Mouse (Mus musculus) E14TG2a.4 (cell line): ENCODE data around the gene Stambp.
A peak's percentile ranks its signal among the peaks of the same experiment; 100 is the strongest.

Experiments used
- H3K27me3 ChIP-seq: 2 replicates; pipeline ENCODE4 v1.6.1; 2014; ENCODE audit warnings: low read length, control low read depth; ENCODE audit not compliant: insufficient read depth
- H3K36me3 ChIP-seq: 2 replicates; pipeline ENCODE4 v1.6.1; 2014; ENCODE audit warnings: low read length, control low read depth; ENCODE audit not compliant: insufficient read depth
- H3K4me1 ChIP-seq: replicated peaks from 2 replicates; pipeline ENCODE4 v1.6.1; 2014; ENCODE audit warnings: low read depth, low read length, control low read depth
- H3K4me3 ChIP-seq: replicated peaks from 2 replicates; pipeline ENCODE4 v1.5.1; 2014; ENCODE audit warnings: mild to moderate bottlenecking, low read length
- H3K9me3 ChIP-seq: 2 replicates; pipeline ENCODE4 v1.6.1; 2014; ENCODE audit warnings: low read length, control low read depth
- CTCF ChIP-seq: conservative IDR thresholded peaks from 2 replicates; pipeline ENCODE4 v1.5.1; 2014; ENCODE audit warnings: low read length
- NANOG ChIP-seq: IDR thresholded peaks from 2 replicates; pipeline ENCODE4 v1.6.1; 2014; ENCODE audit warnings: borderline replicate concordance, low read length, mixed read lengths
- POU5F1 ChIP-seq: IDR thresholded peaks from 2 replicates; pipeline ENCODE4 v1.6.1; 2014; ENCODE audit warnings: low read length, borderline replicate concordance

Gene Stambp

GRCm38 (mm10) chr6:83515172-83515571, 57.4 kb downstream of the Stambp start:
- no peaks in the 10 kb centered on the region for H3K36me3 ChIP-seq
- no peaks in the 10 kb centered on the region for H3K9me3 ChIP-seq
- TF ChIP-seq POU5F1 (no peak), CTCF (no peak), NANOG (no peak)
- H3K27me3 ChIP-seq: no peaks in the 10 kb centered on the region
- no peaks in the 10 kb centered on the region for H3K4me1 ChIP-seq
- H3K4me3 ChIP-seq: no peak overlapping the region

- H3K27me3 ChIP-seq: no peaks in the 10 kb centered on the region
- no peak overlapping the region for H3K4me3 ChIP-seq
- no peaks in the 10 kb centered on the region for H3K9me3 ChIP-seq
- no peak for TF ChIP-seq CTCF
- TF ChIP-seq POU5F1: no peak
- no peak for TF ChIP-seq NANOG
- no peaks in the 10 kb centered on the region for H3K36me3 ChIP-seq
- peaks cover under 1% of the 10 kb centered on the region; the same call in 1 of the 2 replicates for H3K4me1 ChIP-seq
These were observed 60.0 kb downstream of the Stambp start for GRCm38 (mm10) chr6:83512495-83512894.

GRCm38 (mm10) chr6:83510210-83510609, 62.3 kb downstream of the Stambp start:
- no peaks in the 10 kb centered on the region for H3K9me3 ChIP-seq
- peaks cover 14% of the 10 kb centered on the region for H3K4me1 ChIP-seq
- H3K4me3 ChIP-seq: no peak overlapping the region
- no peaks in the 10 kb centered on the region for H3K36me3 ChIP-seq
- TF ChIP-seq CTCF (no peak), POU5F1 (no peak), NANOG (no peak)
- H3K27me3 ChIP-seq: no peaks in the 10 kb centered on the region

- Histone ChIP-seq H3K9me3 (no peaks in the 10 kb centered on the region), H3K4me3 (no peak overlapping the region), H3K27me3 (no peaks in the 10 kb centered on the region), H3K4me1 (peaks cover 15% of the 10 kb centered on the region), H3K36me3 (0 out of 2 replicates have a peak, but pooled peaks cover under 1% of the 10 kb centered on the region)
- TF ChIP-seq NANOG (no peak), POU5F1 (no peak), CTCF (no peak)
These were observed 63.1 kb downstream of the Stambp start for GRCm38 (mm10) chr6:83509442-83509841.

DNA sequence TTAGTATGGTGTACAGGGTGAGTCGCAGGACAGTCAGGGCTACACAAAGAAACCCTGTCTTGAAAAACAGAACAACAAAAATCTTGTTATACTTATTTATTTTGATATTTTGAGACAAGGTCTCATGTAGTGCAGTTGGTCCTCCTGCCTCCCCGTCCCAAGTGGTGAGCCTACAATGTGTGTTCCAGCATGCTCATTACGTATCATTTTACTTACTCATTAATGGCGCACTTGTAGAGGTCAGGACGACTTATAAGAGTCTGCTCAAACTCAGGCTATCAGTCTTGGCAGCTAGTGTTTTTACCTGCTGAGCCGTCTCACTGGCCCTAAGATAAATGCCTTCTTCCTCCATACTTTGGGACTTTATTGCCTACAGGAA, 65.4 kb downstream of the Stambp start:
- no peak for TF ChIP-seq POU5F1
- no peak for TF ChIP-seq NANOG
- TF ChIP-seq CTCF: no peak

GRCm38 (mm10) chr6:83506258-83507167, 66.0 kb downstream of the Stambp start, which contains the start of gene Dguok:
Dguok (minus strand) TSS chr6:83506969.
- H3K9me3 ChIP-seq: peaks cover 3% of the 10 kb centered on the region; the same call in 1 of the 2 replicates

More for the DNA sequence above, 65.4 kb downstream of the Stambp start:
- Histone ChIP-seq H3K27me3 (no peaks in the 10 kb centered on the region), H3K4me1 (peaks cover 16% of the 10 kb centered on the region), H3K4me3 (peak overlapping the region; percentile 88), H3K36me3 (peaks cover 13% of the 10 kb centered on the region), H3K9me3 (peaks cover 3% of the 10 kb centered on the region; the same call in 1 of the 2 replicates)

GRCm38 (mm10) chr6:83505554-83505953, 67.0 kb downstream of the Stambp start:
- TF ChIP-seq CTCF (no peak), NANOG (no peak), POU5F1 (no peak)
- Histone ChIP-seq H3K27me3 (no peaks in the 10 kb centered on the region), H3K4me3 (peak overlapping the region; percentile 88), H3K9me3 (peaks cover 3% of the 10 kb centered on the region; the same call in 1 of the 2 replicates), H3K36me3 (peaks cover 13% of the 10 kb centered on the region), H3K4me1 (peaks cover 20% of the 10 kb centered on the region)

More at GRCm38 (mm10) chr6:83506258-83507167, 66.0 kb downstream of the Stambp start, which contains the start of gene Dguok:
- peaks cover 20% of the 10 kb centered on the region for H3K4me1 ChIP-seq
- TF ChIP-seq CTCF (no peak), NANOG (no peak), POU5F1 (no peak)
- H3K36me3 ChIP-seq: peaks cover 13% of the 10 kb centered on the region
- no peaks in the 10 kb centered on the region for H3K27me3 ChIP-seq
- peak within 1 kb of the TSS; percentile 88 for H3K4me3 ChIP-seq

- H3K4me1 ChIP-seq: peaks cover 20% of the 10 kb centered on the region
- no peak overlapping the region for H3K4me3 ChIP-seq
- H3K9me3 ChIP-seq: peaks cover 5% of the 10 kb centered on the region; the same call in 1 of the 2 replicates
- TF ChIP-seq NANOG: no peak
- no peak for TF ChIP-seq CTCF
- no peak for TF ChIP-seq POU5F1
- H3K36me3 ChIP-seq: peaks cover 13% of the 10 kb centered on the region
- no peaks in the 10 kb centered on the region for H3K27me3 ChIP-seq
These were observed 69.2 kb downstream of the Stambp start for GRCm38 (mm10) chr6:83503361-83503760.
